Mouse (Mus musculus): ENCODE measurements around the gene Srd5a1.

- no peak for TF ChIP-seq USF1 (IDR thresholded peaks at IDR 0.05; ENCODE audit: low read depth)
- TF ChIP-seq CTCF (IDR thresholded peaks at IDR 0.05; ENCODE audit: control insufficient read depth, insufficient read depth, insufficient read length), result no peak
- TF ChIP-seq MYOD1 (IDR thresholded peaks at IDR 0.05; ENCODE audit: control insufficient read depth, insufficient read length, low read depth), result no peak
- no peak for TF ChIP-seq MAX (IDR thresholded peaks at IDR 0.05)
- no peak for TF ChIP-seq MYOG (IDR thresholded peaks at IDR 0.05; ENCODE audit: control insufficient read depth, extremely low read depth, insufficient read length)
Observed at GRCm38 (mm10) chr13:69642656-69643216, 31.5 kb upstream of the Srd5a1 start.
